Mouse (Mus musculus) c-Kit-positive CD71-positive TER-119-positive erythroid progenitor cells, embryonic 14.5 days (primary cell): Measurements from ENCODE around the gene Pfdn6.
A peak's percentile ranks its signal among the peaks of the same experiment; 100 is the strongest.
"Not testable (repeated sequence)": the region's sequence is repeated elsewhere in the genome, so short reads cannot be mapped to it uniquely, and the experiment has no call there.

Experiments used
- DNase-seq: peaks from one replicate; pipeline ENCODE4 v3.0.0-alpha.2; 2013; ENCODE audit warnings: low spot score

Pfdn6 gene

GRCm38 (mm10) chr17:33897114-33897794 lies 42.9 kb downstream of the Pfdn6 start:
- DNase-seq = peak; percentile 83

- DNase-seq = not testable (repeated sequence)
Measured at GRCm38 (mm10) chr17:33893011-33893410, 47.1 kb downstream of the Pfdn6 start.

GRCm38 (mm10) chr17:33892429-33892828 lies 47.7 kb downstream of the Pfdn6 start:
- DNase-seq = no peak

- not testable (repeated sequence) for DNase-seq
Measured at GRCm38 (mm10) chr17:33891892-33892291, 48.3 kb downstream of the Pfdn6 start.

- no peak for DNase-seq
Measured at GRCm38 (mm10) chr17:33891357-33891756, 48.8 kb downstream of the Pfdn6 start.

- DNase-seq = peak; percentile 99
Measured at GRCm38 (mm10) chr17:33890533-33891059, 49.5 kb downstream of the Pfdn6 start, which contains the start of gene Kifc1. TSS of gene Kifc1 (minus strand) at chr17:33890661.

GRCm38 (mm10) chr17:33889941-33890532 lies 50.1 kb downstream of the Pfdn6 start:
- DNase-seq = not testable (repeated sequence)
